Mouse (Mus musculus) lung, postnatal 36 days (tissue): ENCODE measurements around the gene Bak1.

ENCODE experiments used
- DNase-seq: peaks from one replicate; pipeline ENCODE4 v3.0.0; 2022; ENCODE audit warnings: mixed read lengths

Gene Bak1

GRCm38 (mm10) chr17:27028909-27029308 lies at the start of gene Bak1:
Gene Bak1, minus strand, starts transcription at chr17:27029009.
- no peak for DNase-seq

DNA sequence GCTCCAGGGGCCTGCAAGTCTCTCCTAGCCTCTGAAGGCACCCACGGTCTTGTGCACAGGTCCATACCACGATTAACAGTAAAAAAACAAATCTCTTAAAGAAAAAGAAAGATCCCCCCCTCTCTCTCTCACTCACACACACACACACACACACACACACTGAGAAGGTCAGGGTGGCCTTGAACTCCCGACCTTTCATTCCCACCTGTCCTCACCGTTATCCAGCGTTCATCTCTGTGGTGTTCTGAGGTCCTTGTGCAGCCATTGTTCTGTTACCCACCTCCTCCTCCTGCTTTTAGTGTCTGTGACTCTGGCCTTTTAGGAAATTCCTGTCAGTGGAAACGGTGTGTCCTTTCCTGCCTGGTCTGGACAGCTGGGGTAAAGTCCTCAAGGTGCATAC lies 49.7 kb upstream of the Bak1 start:
- no peak for DNase-seq

- DNase-seq = no peak
Observed at GRCm38 (mm10) chr17:27077920-27078319, 49.1 kb upstream of the Bak1 start.

DNA sequence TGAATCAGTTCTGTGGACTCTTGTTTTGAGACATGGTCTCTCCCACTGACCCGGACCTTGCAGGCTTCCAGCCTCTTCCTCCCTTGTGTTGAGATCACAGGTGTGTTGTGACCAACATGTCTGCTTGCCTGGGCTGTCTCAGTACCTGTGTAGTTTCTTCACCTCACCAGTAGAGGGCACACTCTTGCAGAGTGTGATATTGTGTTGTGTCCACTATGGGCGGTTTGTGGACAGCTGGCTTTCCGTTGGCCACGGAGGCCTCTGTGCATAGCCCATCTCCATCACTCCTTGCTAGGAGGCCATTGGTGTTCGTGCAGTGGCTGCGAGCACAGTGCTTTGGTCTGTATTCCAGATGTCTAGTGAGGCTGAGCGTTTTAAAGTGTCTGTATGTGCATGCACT lies 48.3 kb upstream of the Bak1 start:
- no peak for DNase-seq

- no peak for DNase-seq
Observed at GRCm38 (mm10) chr17:27074849-27075745, 46.3 kb upstream of the Bak1 start.

DNA sequence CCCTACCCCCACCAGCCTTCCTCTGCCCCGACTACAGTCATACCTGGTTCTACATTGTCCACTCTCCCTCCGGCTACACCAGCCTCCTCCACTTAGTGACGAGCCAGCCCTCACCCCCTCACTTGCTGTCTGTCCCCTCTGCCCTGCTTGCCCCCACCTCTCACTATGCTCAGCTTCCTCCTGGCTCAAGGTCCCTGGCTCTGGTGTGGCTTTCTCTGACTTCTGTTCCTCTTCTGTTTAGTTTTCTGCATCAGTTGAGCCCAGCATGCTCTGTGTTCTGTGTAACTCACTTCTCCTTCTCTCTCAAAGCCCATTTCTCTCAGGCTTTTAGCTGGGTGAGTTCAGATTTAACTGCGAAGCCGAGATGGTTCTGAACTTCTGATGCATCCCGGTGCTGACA lies 45.4 kb upstream of the Bak1 start:
- DNase-seq = no peak

DNA sequence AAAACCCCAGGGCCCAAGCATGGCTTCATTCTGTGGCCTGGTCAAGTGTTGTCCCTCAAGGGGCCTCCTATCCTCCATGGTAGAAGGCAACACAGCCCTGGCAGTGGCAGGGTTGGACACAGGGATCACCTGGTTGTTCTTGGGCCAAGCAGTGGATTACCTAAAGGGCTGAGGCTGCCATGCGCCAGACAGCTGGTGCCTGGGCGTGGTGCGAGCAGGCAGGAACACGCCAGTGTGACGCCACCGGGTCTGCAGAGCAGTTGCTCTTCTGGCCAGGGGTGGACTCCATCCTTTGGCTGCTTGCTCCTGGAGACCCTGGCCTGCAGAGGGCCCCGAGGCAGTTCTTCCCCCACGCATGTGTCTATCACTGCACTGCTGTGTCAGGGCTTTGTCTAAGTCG lies 45.0 kb upstream of the Bak1 start:
- no peak for DNase-seq

- DNase-seq = no peak
Observed at GRCm38 (mm10) chr17:27073126-27073525, 44.3 kb upstream of the Bak1 start.

GRCm38 (mm10) chr17:27072363-27072762 lies 43.6 kb upstream of the Bak1 start:
- DNase-seq = no peak

GRCm38 (mm10) chr17:27071630-27072029 lies 42.8 kb upstream of the Bak1 start:
- DNase-seq = peak; percentile 60

- DNase-seq = no peak
Observed at GRCm38 (mm10) chr17:27070913-27071312, 42.1 kb upstream of the Bak1 start.

GRCm38 (mm10) chr17:27069071-27069470 lies 40.3 kb upstream of the Bak1 start:
- no peak for DNase-seq

- DNase-seq = no peak
Observed at GRCm38 (mm10) chr17:27066065-27066464, 37.3 kb upstream of the Bak1 start.

GRCm38 (mm10) chr17:27064195-27064594 lies 35.4 kb upstream of the Bak1 start:
- no peak for DNase-seq

DNA sequence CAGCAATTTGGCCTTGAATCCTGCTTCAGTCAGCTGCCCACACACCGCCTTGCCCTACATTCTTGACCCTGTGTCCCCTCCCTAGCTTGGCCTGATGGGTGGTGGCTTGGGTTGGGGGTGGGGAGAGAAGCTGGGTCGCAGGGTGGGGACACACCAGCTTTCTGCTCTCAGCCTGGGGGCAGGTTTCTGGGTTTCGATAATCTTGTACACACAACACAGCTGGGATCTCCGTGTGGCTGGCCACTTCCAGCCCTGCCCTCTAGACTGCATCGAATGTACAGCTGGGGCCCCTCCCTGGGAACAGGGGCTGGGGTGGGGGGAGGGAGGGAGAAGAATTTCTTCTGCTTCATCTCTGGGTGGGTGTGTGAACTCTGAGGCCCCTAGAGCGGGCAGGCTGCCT lies 34.9 kb upstream of the Bak1 start:
- no peak for DNase-seq

- no peak for DNase-seq
Observed at GRCm38 (mm10) chr17:27062684-27063083, 33.9 kb upstream of the Bak1 start.

DNA sequence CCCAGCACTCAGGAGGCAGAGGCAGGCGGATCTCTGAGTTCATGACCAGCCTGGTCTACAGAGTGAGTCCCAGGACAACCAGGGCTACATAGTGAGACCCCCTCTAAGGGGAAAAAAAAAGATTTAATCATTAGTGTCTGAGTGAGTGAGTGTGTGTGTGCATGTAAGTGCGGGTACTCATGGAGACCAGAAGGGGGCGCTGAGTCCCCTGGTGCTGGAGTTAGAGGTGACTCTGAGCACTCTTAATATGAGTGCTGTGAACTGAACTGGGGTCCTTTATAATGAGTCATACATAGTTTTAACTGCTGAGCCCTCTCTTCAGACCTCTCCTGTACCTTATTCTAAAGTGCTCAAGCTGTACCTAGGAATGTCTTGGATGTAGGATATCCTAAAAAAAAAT lies 32.9 kb upstream of the Bak1 start:
- DNase-seq = no peak

DNA sequence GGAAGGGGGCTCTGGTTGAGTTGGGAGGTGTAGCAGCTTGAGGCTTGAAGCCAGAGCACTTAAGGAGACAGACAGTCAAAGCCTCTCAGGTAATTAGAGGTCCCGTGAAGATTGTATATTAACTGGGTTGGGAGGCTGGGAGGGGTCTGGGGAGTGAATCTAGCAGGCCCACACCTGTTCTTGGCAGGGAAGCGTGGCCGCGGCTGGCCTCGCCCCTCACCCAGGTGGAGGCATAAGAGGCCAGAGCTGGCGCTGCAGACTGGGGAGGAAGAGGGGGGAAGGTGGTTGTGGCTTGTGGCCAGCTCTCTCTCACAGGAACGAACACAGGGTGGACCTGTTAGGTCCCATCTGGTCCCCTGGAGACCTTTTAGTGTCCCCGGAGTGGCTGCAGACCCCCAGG lies 31.9 kb upstream of the Bak1 start:
- no peak for DNase-seq

GRCm38 (mm10) chr17:27057517-27058055 lies 28.8 kb upstream of the Bak1 start:
- DNase-seq = no peak

DNA sequence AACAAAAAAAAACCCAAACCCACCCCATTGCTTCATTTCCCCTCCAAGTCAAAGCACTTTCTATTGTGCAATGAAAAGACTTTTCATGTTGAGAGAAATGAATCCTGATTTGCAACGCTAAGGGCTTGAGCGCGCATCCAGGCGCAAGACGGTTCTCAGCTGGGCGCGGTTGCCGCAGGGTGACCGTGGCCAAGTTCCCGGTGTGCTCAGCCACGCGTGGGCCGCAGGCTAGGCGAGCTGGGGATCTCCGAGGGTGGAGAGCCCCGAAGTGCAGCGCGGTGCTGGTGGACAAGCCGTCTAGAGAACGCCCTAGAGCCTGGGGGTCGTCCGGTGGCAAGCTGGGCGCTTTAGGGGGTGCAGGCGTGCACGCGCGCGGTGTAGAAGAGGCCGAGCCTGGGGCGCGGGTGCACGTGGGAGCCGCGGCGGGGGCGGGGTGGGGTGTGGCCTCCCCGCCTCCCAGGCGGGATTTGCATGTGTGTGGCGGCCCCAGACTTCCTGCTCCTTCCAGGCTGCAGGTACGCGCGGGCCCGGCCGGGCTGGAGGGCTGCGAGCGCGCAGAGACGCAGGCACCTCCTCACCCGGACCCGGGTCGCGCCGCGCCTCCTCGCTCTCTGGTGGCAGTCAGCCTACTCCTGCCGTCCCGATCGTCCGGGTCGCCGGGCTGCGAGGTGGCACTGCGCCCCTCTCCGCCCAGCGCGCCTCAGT lies 28.2 kb upstream of the Bak1 start, which contains the start of gene Itpr3:
TSS of gene Itpr3 (plus strand) at position 493 of the 705 bp plus-strand sequence.
- DNase-seq = peak; percentile 89

- peak; percentile 90 for DNase-seq
Observed at GRCm38 (mm10) chr17:27056170-27056569, 27.4 kb upstream of the Bak1 start.

DNA sequence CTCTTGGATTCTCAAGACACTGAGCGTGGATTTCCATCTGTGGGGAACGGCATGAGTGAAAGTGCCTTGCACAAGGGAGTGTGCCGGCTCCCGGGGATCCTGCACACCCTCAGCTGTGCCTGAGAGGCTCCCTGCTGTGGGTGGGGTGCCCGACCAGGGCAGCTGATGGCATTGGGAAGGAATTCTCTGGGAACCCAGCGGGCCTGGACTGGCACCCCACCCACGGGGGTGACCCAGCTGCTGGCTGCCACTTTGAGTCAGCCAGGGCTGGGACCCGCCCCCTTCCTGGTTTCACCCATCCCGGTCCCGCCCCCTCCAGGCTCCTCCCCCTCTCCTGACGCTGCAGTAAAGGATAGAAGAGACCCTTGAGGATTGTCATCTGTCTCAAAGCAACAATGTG lies 22.7 kb upstream of the Bak1 start:
- peak; percentile 90 for DNase-seq

- DNase-seq = no peak
Observed at GRCm38 (mm10) chr17:27050853-27051252, 22.0 kb upstream of the Bak1 start.
